Mouse (Mus musculus) adrenal gland, adult 10 weeks (tissue): ENCODE results near the gene Triobp. TPM values are rescaled to one million over a fixed set of nuclear protein-coding genes. Genes with fewer than 3 reads are reported as not detected.

Experiments
- polyA plus RNA-seq: library from polyadenylated mRNA; stranded (reverse); fragments of 350-450 nt; fragmentation: Illumina TruSeq; extraction: RNeasy Lipid Tissue Mini Kit (QIAGEN cat#74804); gene quantifications from one replicate; pipeline ENCODE4 v1.2.3, GENCODE M21; 2014; ENCODE audit warnings: low read depth, low replicate concordance

The Triobp gene
- polyA plus RNA-seq = 4.3 TPM

DNA sequence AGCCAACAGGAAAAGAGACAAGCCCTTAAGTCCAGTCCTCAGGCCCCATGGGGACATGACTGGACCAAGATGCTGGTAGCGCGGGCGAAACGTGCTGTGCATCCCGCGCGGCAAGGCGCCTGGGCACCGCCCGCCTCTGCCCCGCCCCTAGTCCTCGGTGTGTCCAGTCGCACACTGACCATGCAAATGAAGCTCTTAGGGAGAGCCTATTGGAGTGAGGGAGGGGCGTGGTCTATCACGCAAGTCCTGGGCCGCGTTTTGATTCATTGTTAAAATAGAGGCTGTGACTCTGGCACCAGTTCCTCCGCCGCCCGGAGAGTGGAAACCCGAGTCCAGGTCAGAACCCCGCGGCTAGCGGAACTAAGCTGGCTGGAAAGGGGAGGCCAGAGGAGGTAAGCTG, at the start of gene Triobp:
Gene Triobp, plus strand, starts transcription at position 68 of the 400 bp plus-strand sequence.

DNA sequence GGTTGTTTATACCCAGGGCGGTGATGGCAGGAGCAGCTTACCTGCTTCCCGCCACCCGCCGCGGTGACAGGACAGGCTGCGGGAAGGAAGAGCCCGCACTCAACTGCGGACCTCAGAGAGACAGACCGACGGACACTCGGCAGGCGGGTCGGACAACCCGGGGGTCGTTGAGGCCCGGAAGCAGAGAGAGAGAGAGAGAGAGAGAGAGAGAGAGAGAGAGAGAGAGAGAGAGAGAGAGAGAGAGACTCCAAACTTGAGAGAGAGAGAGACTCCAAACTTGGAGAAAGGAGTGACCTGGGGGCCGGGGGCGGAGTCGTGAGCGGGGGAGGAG, 48.1 kb upstream of the Triobp start, which contains the start of gene Gm49510:
Gene Gm49510, plus strand, starts transcription at position 259 of the 331 bp plus-strand sequence.

DNA sequence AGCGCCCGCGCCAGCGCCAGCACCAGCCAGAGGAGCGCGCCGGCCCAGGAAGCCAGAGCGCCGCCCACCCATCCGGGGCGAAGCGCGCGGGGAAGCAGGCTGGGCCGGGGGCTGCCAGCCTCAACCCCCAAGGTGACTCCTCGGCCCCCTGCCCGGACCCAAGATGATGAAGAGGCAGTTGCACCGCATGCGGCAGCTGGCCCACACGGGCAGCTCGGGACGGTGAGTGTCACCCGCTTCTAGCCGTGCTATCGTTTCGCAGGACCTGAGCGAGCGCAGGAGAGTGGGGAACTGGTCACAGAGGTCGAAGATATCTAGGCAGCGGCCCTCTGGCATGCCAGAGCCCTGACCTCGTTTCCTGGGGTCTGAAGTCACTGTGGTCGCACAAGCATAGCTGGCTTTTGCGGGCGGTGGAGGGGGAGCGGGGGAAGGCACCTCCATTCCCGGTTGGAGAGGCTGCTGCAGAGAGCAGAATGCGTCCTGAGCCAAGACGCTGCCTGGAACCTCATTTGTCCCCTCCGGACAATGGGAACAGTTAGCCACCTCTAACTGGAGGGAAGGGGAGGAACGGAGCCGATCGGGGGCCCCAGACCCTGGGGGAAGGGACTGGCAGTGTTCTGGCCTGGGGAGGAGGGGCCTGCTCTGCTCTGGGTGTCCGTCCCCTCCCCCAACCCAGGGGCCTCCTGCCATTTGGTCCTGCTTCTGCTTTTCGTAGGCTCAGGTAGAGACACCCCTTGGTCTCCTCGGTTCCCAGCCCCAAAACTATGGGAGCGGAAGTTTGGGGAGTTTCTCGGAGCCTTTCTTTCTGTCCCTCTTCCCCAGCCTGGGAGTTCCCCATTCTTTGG, 47.6 kb upstream of the Triobp start, which contains the start of gene Sh3bp1:
Gene Sh3bp1, plus strand, starts transcription at position 29 of the 845 bp plus-strand sequence.

DNA sequence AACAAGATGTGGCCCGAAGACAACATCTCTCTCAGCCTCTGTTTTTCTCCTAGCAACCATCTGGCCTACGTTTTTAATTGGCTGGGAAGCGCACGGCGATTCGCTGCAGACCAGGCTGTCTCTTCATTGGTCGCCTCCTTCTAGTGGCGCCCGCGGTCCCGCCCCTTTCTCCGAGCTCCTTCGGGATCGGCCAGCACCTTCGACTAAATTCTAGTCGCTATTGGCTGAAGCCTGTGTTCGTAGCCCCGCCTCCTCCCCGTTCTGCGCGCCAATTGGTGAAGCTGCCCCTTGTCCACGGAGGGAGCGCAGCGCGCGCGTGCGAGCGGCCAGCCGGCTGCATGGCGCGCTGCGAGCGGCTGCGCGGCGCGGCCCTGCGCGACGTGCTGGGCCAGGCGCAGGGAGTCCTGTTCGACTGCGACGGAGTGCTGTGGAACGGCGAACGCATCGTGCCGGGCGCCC, 33.9 kb upstream of the Triobp start, which contains the start of gene Pdxp:
Gene Pdxp, plus strand, starts transcription at position 288 of the 459 bp plus-strand sequence.

DNA sequence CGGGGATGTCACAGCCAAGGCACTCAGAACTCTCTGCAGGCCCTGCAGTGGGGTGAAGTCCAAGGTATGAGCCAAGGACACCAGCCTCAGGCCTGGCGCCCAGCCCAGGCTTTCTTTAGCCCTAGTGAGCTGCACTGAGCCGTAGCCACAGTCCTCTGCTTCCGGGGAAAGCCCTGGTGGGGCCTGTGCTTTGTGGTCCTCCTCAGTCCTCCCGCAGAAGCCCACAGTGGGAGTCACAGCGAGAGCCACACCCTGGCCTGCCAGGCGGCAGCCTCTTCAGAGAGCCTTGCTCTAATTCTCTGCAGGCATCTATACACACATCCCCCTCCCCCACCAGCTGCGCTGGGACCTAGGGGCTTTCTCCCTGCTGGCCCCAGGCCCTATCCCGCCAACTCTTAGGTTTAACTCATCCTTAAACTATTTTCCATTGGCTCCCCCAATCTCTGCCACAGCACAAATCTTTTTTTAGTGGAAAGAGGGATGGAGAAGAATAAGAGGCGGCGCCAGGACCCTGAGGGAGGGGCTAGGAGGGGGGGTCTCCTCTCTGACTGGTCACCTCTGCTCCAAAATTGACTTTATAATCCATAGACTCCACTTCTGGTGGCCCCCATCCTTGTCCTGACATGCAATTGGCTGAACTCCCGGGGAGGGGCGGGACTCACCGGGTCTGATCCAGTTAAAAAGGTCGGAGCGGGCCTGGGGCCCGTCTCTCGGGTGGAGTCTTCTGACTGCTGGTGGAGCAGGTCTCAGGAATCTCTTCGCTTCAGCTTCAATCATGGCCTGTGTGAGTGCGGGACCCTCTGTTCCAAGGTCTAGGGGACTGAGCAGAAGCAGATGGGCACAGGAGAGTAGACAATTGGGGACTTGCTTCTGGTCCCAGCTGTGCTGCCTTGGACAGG, 21.3 kb upstream of the Triobp start, which contains the start of gene Lgals1:
Gene Lgals1, plus strand, starts transcription at position 705 of the 899 bp plus-strand sequence.

DNA sequence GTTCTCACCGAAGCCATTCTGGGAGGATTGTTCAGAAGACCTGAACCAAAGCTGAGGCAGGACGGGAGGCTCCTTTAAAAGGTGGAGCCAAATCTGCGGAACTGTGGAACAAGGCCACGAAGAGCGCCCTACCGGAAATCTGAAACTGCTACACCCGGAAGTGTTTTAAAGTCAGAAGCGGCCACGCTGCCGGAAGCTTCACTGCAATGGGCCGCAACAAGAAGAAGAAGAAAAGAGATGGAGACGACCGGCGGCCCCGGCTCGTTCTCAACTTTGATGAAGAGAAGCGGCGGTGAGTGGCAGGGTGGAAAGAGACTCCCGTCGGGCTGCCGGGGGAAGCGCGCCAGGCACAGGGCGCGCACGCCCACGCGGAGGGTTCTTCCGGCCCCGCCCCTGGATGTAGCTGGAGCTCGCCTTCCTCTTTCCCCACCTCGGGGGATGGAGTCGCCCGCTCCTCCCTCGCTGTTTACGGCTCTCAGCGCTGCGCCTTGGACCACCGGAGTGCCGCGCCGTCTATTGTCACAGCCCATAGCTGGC, 12.7 kb upstream of the Triobp start, which contains the start of gene Nol12:
Gene Nol12, plus strand, starts transcription at position 150 of the 537 bp plus-strand sequence.

DNA sequence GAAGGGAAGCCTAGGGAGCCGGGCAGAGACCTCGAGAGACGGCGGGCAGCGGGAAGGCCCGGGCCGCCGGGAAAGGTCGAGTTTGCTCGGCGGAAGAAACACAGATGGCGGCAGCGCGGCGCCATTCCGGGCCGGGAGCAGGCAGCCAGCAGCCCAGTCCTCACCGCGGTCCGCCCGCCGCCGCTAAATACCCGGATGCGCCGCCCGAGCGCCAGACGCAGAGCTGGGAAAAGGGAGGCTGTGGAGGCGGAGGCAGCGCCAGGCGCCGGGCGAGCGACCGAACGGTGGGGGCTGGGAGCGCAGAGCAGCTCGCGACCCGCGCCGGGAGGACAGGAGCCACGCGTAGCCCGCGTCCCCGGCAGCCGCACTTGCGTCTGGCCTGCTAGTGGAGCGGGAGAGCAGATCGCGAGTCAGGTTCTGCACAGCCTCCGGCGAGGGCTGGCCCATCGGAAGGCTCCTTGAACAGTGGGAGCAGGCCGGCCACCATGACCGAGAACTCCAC, 80.8 kb downstream of the Triobp start, which contains the start of gene H1f0:
Gene H1f0, plus strand, starts transcription at position 214 of the 502 bp plus-strand sequence.

DNA sequence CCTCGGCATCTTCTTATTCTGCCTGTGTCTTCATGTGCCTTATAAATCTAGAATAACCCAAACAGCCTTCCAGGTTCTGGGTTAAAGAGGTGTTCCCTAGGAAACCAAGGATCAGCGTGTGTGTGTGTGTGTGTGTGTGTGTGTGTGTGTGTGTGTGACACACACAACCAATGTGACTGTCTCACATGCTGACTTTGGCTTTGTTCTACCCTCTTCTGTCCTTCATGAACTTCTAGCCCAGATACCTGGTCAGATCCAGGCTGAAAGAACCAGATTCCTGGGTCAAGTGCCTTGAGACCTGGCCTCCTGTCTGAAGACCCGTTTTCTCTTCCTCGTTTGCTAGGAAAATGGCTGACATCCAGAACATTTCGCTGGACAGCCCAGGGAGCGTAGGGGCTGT, 94.1 kb downstream of the Triobp start, which contains the start of gene Galr3:
Gene Galr3, plus strand, starts transcription at position 301 of the 400 bp plus-strand sequence.

Other genes with a start within 250 kb of the Triobp start
- not detected for gene Elfn2, start 229.0 kb upstream of the Triobp start, polyA plus RNA-seq
- 0.64 TPM for gene Mfng, start 174.2 kb upstream of the Triobp start, polyA plus RNA-seq
- gene Card10, start 144.7 kb upstream of the Triobp start, polyA plus RNA-seq = 0.12 TPM
- 0.35 TPM for gene Cdc42ep1, start 105.1 kb upstream of the Triobp start, polyA plus RNA-seq
- not detected for gene Lgals2, start 92.2 kb upstream of the Triobp start, polyA plus RNA-seq
- 2.8 TPM for gene Gga1, start 70.5 kb upstream of the Triobp start, polyA plus RNA-seq
- not detected for gene Gm49510, start 48.1 kb upstream of the Triobp start, polyA plus RNA-seq
- gene Sh3bp1, start 48.0 kb upstream of the Triobp start, polyA plus RNA-seq = 1.7 TPM
- 0.76 TPM for gene Pdxp, start 33.8 kb upstream of the Triobp start, polyA plus RNA-seq
- gene Lgals1, start 21.0 kb upstream of the Triobp start, polyA plus RNA-seq = 6.5 TPM
- gene Nol12, start 12.8 kb upstream of the Triobp start, polyA plus RNA-seq = 6.2 TPM
- 127 TPM for gene H1f0, start 80.7 kb downstream of the Triobp start, polyA plus RNA-seq
- gene Galr3, start 94.2 kb downstream of the Triobp start, polyA plus RNA-seq = not detected
- 1.3 TPM for gene Ankrd54, start 115.2 kb downstream of the Triobp start, polyA plus RNA-seq
- 85.8 TPM for gene Eif3l, start 127.5 kb downstream of the Triobp start, polyA plus RNA-seq
- gene Micall1, start 161.2 kb downstream of the Triobp start, polyA plus RNA-seq = 34.1 TPM
- gene Polr2f, start 193.3 kb downstream of the Triobp start, polyA plus RNA-seq = not detected
- 1.5 TPM for gene 1700088E04Rik, start 193.5 kb downstream of the Triobp start, polyA plus RNA-seq
- gene Sox10, start 217.5 kb downstream of the Triobp start, polyA plus RNA-seq = not detected